Mouse (Mus musculus): ENCODE results near the gene Smim23. TPM values are rescaled to one million over a fixed set of nuclear protein-coding genes. Genes with fewer than 3 reads are reported as not detected.

Gene Smim23
- not detected in 2 replicates for total RNA-seq (2012; rRNA removed)
- polyA plus RNA-seq (2012; ENCODE audit: insufficient read depth in 1 of 2, insufficient read length in 2 of 2, low read depth in 1 of 2, low replicate concordance in 2 of 2, missing spikeins in 1 of 2) = not detected

DNA sequence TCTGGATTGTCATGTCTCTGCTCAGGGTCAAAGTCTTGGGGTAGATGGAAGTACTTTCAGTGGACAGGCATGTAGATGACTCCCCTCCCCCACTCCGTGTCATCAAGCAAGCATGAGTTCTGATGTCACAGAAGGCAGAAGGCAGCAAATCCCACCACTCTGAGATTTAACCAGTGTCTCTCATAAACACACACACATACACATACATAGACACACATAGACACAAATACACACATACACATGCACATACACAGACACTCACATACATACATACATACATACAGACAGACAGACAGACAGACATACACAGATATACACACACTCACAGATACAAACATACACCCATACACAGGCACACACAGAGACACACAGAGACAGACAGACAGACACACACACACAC lies at the start of gene Smim23:
Smim23 (minus strand) TSS at position 101 of the 400 bp plus-strand sequence.
- H3K4me3 ChIP-seq (ENCODE audit: control insufficient read depth in 1 of 2, insufficient read depth in 1 of 2, low read depth in 2 of 2, low read length in 2 of 2) = no peak within 1 kb of the TSS
- H3K4me1 ChIP-seq (ENCODE audit: control insufficient read depth in 1 of 2, insufficient read depth in 2 of 2, low read length in 2 of 2) = no peaks in the 10 kb centered on the region
- TF ChIP-seq E2F4 (IDR thresholded peaks at IDR 0.05; ENCODE audit: borderline replicate concordance, low read depth, low read length) = no peak
- no peak for TF ChIP-seq ZMIZ1 (IDR thresholded peaks at IDR 0.05; ENCODE audit: low read depth, low read length)
- no peak for TF ChIP-seq HCFC1 (IDR thresholded peaks at IDR 0.05; ENCODE audit: low read depth, low read length)
- no peak for TF ChIP-seq GABPA (IDR thresholded peaks at IDR 0.05; ENCODE audit: low read depth, low read length)
- no peak for TF ChIP-seq CHD2 (IDR thresholded peaks at IDR 0.05; ENCODE audit: low read length)
- no peak for TF ChIP-seq GATA1 (IDR thresholded peaks at IDR 0.05; ENCODE audit: low read depth, low read length)
- TF ChIP-seq RAD21 (IDR thresholded peaks at IDR 0.05; ENCODE audit: low read depth, low read length) = no peak
- TF ChIP-seq MAFK (IDR thresholded peaks at IDR 0.05; ENCODE audit: borderline replicate concordance, low read depth, low read length) = no peak
- no peak for TF ChIP-seq POLR2AphosphoS2 (IDR thresholded peaks at IDR 0.05; ENCODE audit: low read length)
- TF ChIP-seq POLR2AphosphoS5 (IDR thresholded peaks at IDR 0.05; ENCODE audit: borderline replicate concordance, low read depth, low read length) = no peak
- TF ChIP-seq KAT2A (conservative IDR thresholded peaks at IDR 0.05; ENCODE audit: low read depth, low read length) = no peak
- TF ChIP-seq POLR2A (IDR thresholded peaks at IDR 0.05; ENCODE audit: control insufficient read depth in 1 of 2, insufficient read depth in 1 of 2, low read depth in 1 of 2, low read length in 2 of 2, poor library complexity in 1 of 2) = no peak
- TF ChIP-seq NRF1 (IDR thresholded peaks at IDR 0.05; ENCODE audit: insufficient read depth, low read depth, low read length, poor library complexity, severe bottlenecking) = no peak
- TF ChIP-seq ETS1 (IDR thresholded peaks at IDR 0.05; ENCODE audit: low read depth, low read length) = no peak
- H3K27me3 ChIP-seq (ENCODE audit: control insufficient read depth in 1 of 2, insufficient read depth in 2 of 2, low read length in 2 of 2) = no peaks in the 10 kb centered on the region
- no peaks in the 10 kb centered on the region for H3K36me3 ChIP-seq (ENCODE audit: control insufficient read depth in 1 of 2, insufficient read depth in 2 of 2, low read length in 2 of 2)
- no peak for DNase-seq (ENCODE audit: low read depth, low spot score)
- H3K9me3 ChIP-seq (replicated peaks; ENCODE audit: insufficient read depth, low read length) = no peaks in the 10 kb centered on the region
- no peak within 1 kb of the TSS for H3K9ac ChIP-seq (ENCODE audit: control insufficient read depth, low read depth, low read length, poor library complexity, severe bottlenecking)
- no peaks in the 10 kb centered on the region for H3K79me2 ChIP-seq (ENCODE audit: control insufficient read depth, insufficient read depth, low read length, poor library complexity)
- no peak within 1 kb of the TSS for H3K27ac ChIP-seq (ENCODE audit: control insufficient read depth, low read depth, low read length)

DNA sequence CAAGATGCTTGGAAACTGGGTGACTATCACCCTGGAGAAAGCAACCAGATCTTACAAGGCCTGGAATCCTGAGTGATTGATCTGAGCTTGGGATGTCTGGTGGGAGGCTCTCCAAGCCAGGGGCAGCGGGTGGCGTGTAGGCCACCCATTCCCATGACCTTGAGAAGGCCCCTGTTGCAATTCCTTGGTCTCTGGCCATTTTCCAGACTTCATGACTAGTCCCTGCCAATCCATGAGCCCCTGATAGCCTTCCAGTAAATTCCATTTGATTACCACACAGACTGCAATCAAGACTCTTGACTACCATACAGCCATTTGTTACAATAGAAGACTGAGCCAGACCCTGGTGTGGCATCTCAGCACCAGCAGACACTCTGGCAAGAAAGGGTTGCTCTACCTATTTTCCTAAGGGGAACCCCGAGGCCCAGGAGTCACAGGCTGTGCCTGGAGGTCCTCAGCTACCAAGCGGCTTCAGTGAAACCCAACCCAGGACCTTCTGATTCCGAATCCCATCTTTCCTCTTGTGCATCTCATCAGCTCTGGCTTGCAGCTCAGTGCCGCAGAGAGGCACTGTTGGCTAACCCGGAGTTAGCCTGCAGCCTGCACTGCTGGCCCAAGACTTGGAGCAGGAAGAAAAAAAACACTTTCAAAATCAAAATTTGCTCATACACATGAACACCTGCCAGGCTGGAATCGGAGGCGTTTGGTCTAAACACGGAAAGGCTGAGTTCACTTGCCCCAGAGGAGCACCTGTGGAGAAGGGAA lies 44.4 kb upstream of the Smim23 start:
- Histone ChIP-seq H3K4me3 (ENCODE audit: control insufficient read depth in 1 of 2, insufficient read depth in 1 of 2, low read depth in 2 of 2, low read length in 2 of 2) (no peak overlapping the region), H3K36me3 (ENCODE audit: control insufficient read depth in 1 of 2, insufficient read depth in 2 of 2, low read length in 2 of 2) (no peaks in the 10 kb centered on the region), H3K9ac (ENCODE audit: control insufficient read depth, low read depth, low read length, poor library complexity, severe bottlenecking) (no peak overlapping the region), H3K27me3 (ENCODE audit: control insufficient read depth in 1 of 2, insufficient read depth in 2 of 2, low read length in 2 of 2) (peaks cover 0 to 1% of the 10 kb centered on the region in 2 experiments; a peak in 1 of 4 replicates), H3K4me1 (ENCODE audit: control insufficient read depth in 1 of 2, insufficient read depth in 2 of 2, low read length in 2 of 2) (no peaks in the 10 kb centered on the region), H3K9me3 (replicated peaks; ENCODE audit: insufficient read depth, low read length) (no peaks in the 10 kb centered on the region), H3K27ac (ENCODE audit: control insufficient read depth, low read depth, low read length) (no peak overlapping the region), H3K79me2 (ENCODE audit: control insufficient read depth, insufficient read depth, low read length, poor library complexity) (no peaks in the 10 kb centered on the region)
- DNase-seq (ENCODE audit: low read depth, low spot score) = no peak
- TF ChIP-seq GATA1 (IDR thresholded peaks at IDR 0.05; ENCODE audit: low read depth, low read length) (no peak), EP300 (IDR thresholded peaks at IDR 0.05; ENCODE audit: low read depth in 1 of 2, low read length in 2 of 2) (no peak), E2F4 (IDR thresholded peaks at IDR 0.05; ENCODE audit: borderline replicate concordance, low read depth, low read length) (no peak), RCOR1 (IDR thresholded peaks at IDR 0.05; ENCODE audit: low read depth, low read length) (no peak), POLR2AphosphoS5 (IDR thresholded peaks at IDR 0.05; ENCODE audit: borderline replicate concordance, low read depth, low read length) (no peak), POLR2AphosphoS2 (IDR thresholded peaks at IDR 0.05; ENCODE audit: low read length) (no peak), MYB (IDR thresholded peaks at IDR 0.05; ENCODE audit: low read depth, low read length) (no peak), SMC3 (IDR thresholded peaks at IDR 0.05; ENCODE audit: low read depth, low read length) (no peak)
